Mouse (Mus musculus) liver, adult 2 months (tissue): Measurements from ENCODE around the gene Olfr237-ps1. TPM values are rescaled to one million over a fixed set of nuclear protein-coding genes. Genes with fewer than 3 reads are reported as not detected.

Source experiments
- DNase-seq: peaks from one replicate; pipeline ENCODE4 v3.0.0-alpha.2; 2011; ENCODE audit warnings: low read depth, low spot score; ENCODE audit errors: extremely low read depth
- H3K27ac ChIP-seq: fragments of 200-500 bp; replicated peaks from 2 replicates; pipeline ENCODE4 v1.5.1; 2012; ENCODE audit warnings: low read depth, mild to moderate bottlenecking, control low read depth, inconsistent platforms, low read length; ENCODE audit not compliant: insufficient read depth
- H3K27me3 ChIP-seq: fragments of 200-500 bp; 2 replicates; pipeline ENCODE4 v1.6.1; 2012; ENCODE audit warnings: mild to moderate bottlenecking, moderate library complexity, low read length, inconsistent platforms; ENCODE audit not compliant: control insufficient read depth, insufficient read depth
- H3K36me3 ChIP-seq: fragments of 200-500 bp; 2 replicates; pipeline ENCODE4 v1.6.1; 2012; ENCODE audit warnings: low read length, inconsistent platforms; ENCODE audit not compliant: control insufficient read depth, insufficient read depth
- H3K4me1 ChIP-seq: fragments of 200-500 bp; 2 replicates; pipeline ENCODE4 v1.6.1; 2011; ENCODE audit warnings: low read length; ENCODE audit not compliant: control insufficient read depth, insufficient read depth
- H3K4me3 ChIP-seq: fragments of 200-500 bp; 2 replicates; pipeline ENCODE4 v1.5.1; 2011; ENCODE audit warnings: low read depth, mild to moderate bottlenecking, control low read depth, low read length, moderate library complexity; ENCODE audit not compliant: insufficient read depth
- H3K79me2 ChIP-seq: fragments of 200-500 bp; 2 replicates; pipeline ENCODE4 v1.6.1; 2012; ENCODE audit warnings: inconsistent platforms, mild to moderate bottlenecking, low read length, moderate library complexity; ENCODE audit not compliant: control insufficient read depth, insufficient read depth
- H3K9ac ChIP-seq: fragments of 200-500 bp; 2 replicates; pipeline ENCODE4 v1.6.1; 2012; ENCODE audit warnings: low read depth, mild to moderate bottlenecking, control low read depth, inconsistent platforms, low read length
- CTCF ChIP-seq: fragments of 200-500 bp; IDR thresholded peaks from 2 replicates; pipeline ENCODE4 v1.5.1; 2011; ENCODE audit warnings: low read depth, low read length, control low read depth
- POLR2A ChIP-seq: fragments of 200-500 bp; IDR thresholded peaks from 2 replicates; pipeline ENCODE4 v1.6.1; 2011; ENCODE audit warnings: low read length, control low read depth; ENCODE audit not compliant: insufficient read depth; ENCODE audit errors: extremely low read depth
- WGBS: fragments of 180-500 bp; shearing (Covaris S2); methylation state at CpG from one replicate; pipeline ENCODE4 v1.1.7; 2018; 5-methylcytosine and 5-hydroxymethylcytosine counted together
- polyA plus RNA-seq: library from polyadenylated mRNA; depleted of rRNA; stranded (reverse); fragments of >200 nt; gene quantifications from 2 replicates; pipeline ENCODE4 v1.2.3, GENCODE M21; 2012; rRNA removed
- total RNA-seq: library from RNA; depleted of rRNA; stranded (reverse); fragments of >200 nt; gene quantifications from 2 replicates; pipeline ENCODE4 v1.2.3, GENCODE M21; 2014; rRNA removed

Olfr237-ps1 gene
- total and polyA plus RNA-seq, 2 experiments = not detected

GRCm38 (mm10) chr6:43205355-43205754 lies 59.0 kb downstream of the Olfr237-ps1 start:
- no peak for DNase-seq
- 30% methylated on average over 2 of the region's 2 CpGs for WGBS
- Histone ChIP-seq H3K27me3 (no peaks in the 10 kb centered on the region), H3K9ac (no peak overlapping the region), H3K36me3 (no peaks in the 10 kb centered on the region), H3K4me3 (no peak overlapping the region), H3K4me1 (no peaks in the 10 kb centered on the region), H3K27ac (no peak overlapping the region), H3K79me2 (no peaks in the 10 kb centered on the region)
- TF ChIP-seq POLR2A (no peak), CTCF (no peak)

Other genes starting within 250 kb of the Olfr237-ps1 start
- gene Olfr447, start 237.7 kb upstream of the Olfr237-ps1 start, total RNA-seq = not detected in 2 replicates
- gene Olfr447, start 237.7 kb upstream of the Olfr237-ps1 start, polyA plus RNA-seq = not detected in 2 replicates
- not detected in 2 replicates for gene Olfr446, start 225.2 kb upstream of the Olfr237-ps1 start, total RNA-seq
- not detected in 2 replicates for gene Olfr446, start 225.2 kb upstream of the Olfr237-ps1 start, polyA plus RNA-seq
- gene Olfr444, start 197.5 kb upstream of the Olfr237-ps1 start, total RNA-seq = not detected in 2 replicates
- gene Olfr444, start 197.5 kb upstream of the Olfr237-ps1 start, polyA plus RNA-seq = not detected in 2 replicates
- gene Olfr441, start 40.2 kb upstream of the Olfr237-ps1 start, total RNA-seq = not detected in 2 replicates
- gene Olfr441, start 40.2 kb upstream of the Olfr237-ps1 start, polyA plus RNA-seq = not detected in 2 replicates
- gene Olfr437, start 16.7 kb downstream of the Olfr237-ps1 start, total RNA-seq = not detected in 2 replicates
- gene Olfr437, start 16.7 kb downstream of the Olfr237-ps1 start, polyA plus RNA-seq = not detected in 2 replicates
- not detected in 2 replicates for gene Olfr13, start 25.6 kb downstream of the Olfr237-ps1 start, total RNA-seq
- not detected in 2 replicates for gene Olfr13, start 25.6 kb downstream of the Olfr237-ps1 start, polyA plus RNA-seq
- gene Olfr435, start 50.6 kb downstream of the Olfr237-ps1 start, total RNA-seq = not detected in 2 replicates
- not detected in 2 replicates for gene Olfr435, start 50.6 kb downstream of the Olfr237-ps1 start, polyA plus RNA-seq
- gene Olfr434, start 66.5 kb downstream of the Olfr237-ps1 start, total RNA-seq = not detected in 2 replicates
- not detected in 2 replicates for gene Olfr434, start 66.5 kb downstream of the Olfr237-ps1 start, polyA plus RNA-seq
- not detected in 2 replicates for gene Olfr47, start 85.0 kb downstream of the Olfr237-ps1 start, total RNA-seq
- not detected in 2 replicates for gene Olfr47, start 85.0 kb downstream of the Olfr237-ps1 start, polyA plus RNA-seq
- gene Arhgef5, start 119.0 kb downstream of the Olfr237-ps1 start, total RNA-seq = 10.4 and 11.9 TPM in 2 replicates
- gene Arhgef5, start 119.0 kb downstream of the Olfr237-ps1 start, polyA plus RNA-seq = 9.4 and 11.4 TPM in 2 replicates
- gene Nobox, start 163.0 kb downstream of the Olfr237-ps1 start, total RNA-seq = not detected in 2 replicates
- 0.04 TPM in 1 of 2 replicates, not detected in the other for gene Nobox, start 163.0 kb downstream of the Olfr237-ps1 start, polyA plus RNA-seq